Mouse (Mus musculus): Measurements from ENCODE around the gene Hpn.

GRCm38 (mm10) chr7:31126211-31126751 lies 11.2 kb upstream of the Hpn start:
- TF ChIP-seq FLI1 (IDR thresholded peaks at IDR 0.05; ENCODE audit: low read length) (no peak), GATA1 (IDR thresholded peaks at IDR 0.05; ENCODE audit: borderline replicate concordance, low read length) (no peak)

Measured in megakaryocyte, embryonic 14.5 days (primary cell).